Mouse (Mus musculus) left cerebral cortex, postnatal 25 days (tissue): Measurements from ENCODE around the gene Ccp110. TPM values are rescaled to one million over a fixed set of nuclear protein-coding genes. Genes with fewer than 3 reads are reported as not detected.
A peak's percentile ranks its signal among the peaks of the same experiment; 100 is the strongest.

ENCODE experiments used
- DNase-seq, 2 experiments: peaks; one replicate each; pipeline ENCODE4 v3.0.0; 2022; ENCODE audit warnings: low spot score in 2 of 2, mixed read lengths in 1 of 2
- intact Hi-C: fragments of 180-260 bp; cut with DNase I; formaldehyde crosslinking; loops from one replicate; pipeline ENCODE4 v1.15.1; 2025
- total RNA-seq, 2 experiments: library from RNA; stranded (reverse); gene quantifications; 2 replicates each; pipeline ENCODE4 v1.2.3; 2021

Ccp110 gene
- total RNA-seq, 2 experiments from 2014 or later = 44.5 to 47.7 TPM

- no peak for DNase-seq
- intact Hi-C loops = no loop called here
Measured at GRCm38 (mm10) chr7:118718066-118718465, 5.7 kb downstream of the Ccp110 start.

GRCm38 (mm10) chr7:118723927-118724326 lies 11.6 kb downstream of the Ccp110 start:
- no peak for DNase-seq
- intact Hi-C loops = no loop called here

- no peak for DNase-seq
- intact Hi-C loops = no loop called here
Measured at GRCm38 (mm10) chr7:118725459-118725858, 13.1 kb downstream of the Ccp110 start.

GRCm38 (mm10) chr7:118728846-118729587 lies 16.7 kb downstream of the Ccp110 start:
- intact Hi-C loops = no loop called here
- no peak for DNase-seq

GRCm38 (mm10) chr7:118731781-118732180 lies 19.4 kb downstream of the Ccp110 start:
- intact Hi-C loops = no loop called here
- no peak for DNase-seq

- intact Hi-C loops = no loop called here
- no peak for DNase-seq
Measured at GRCm38 (mm10) chr7:118733225-118733624, 20.9 kb downstream of the Ccp110 start.

GRCm38 (mm10) chr7:118738730-118739129 lies 26.4 kb downstream of the Ccp110 start:
- intact Hi-C loops = no loop called here
- DNase-seq = peak in 1 of 2 experiments; percentile 32

- intact Hi-C loops = no loop called here
- peak; percentile 78 to 89 for DNase-seq
Measured at GRCm38 (mm10) chr7:118739975-118740531, 27.7 kb downstream of the Ccp110 start, which contains the start of gene Vps35l. TSS of gene Vps35l (plus strand) at chr7:118740226.

- intact Hi-C loops = no loop called here
- DNase-seq = peak; percentile 95 to 98
Measured at GRCm38 (mm10) chr7:118740532-118741338, 28.4 kb downstream of the Ccp110 start.

GRCm38 (mm10) chr7:118742278-118742677 lies 29.9 kb downstream of the Ccp110 start:
- DNase-seq = no peak
- intact Hi-C loops = no loop called here

- intact Hi-C loops = no loop called here
- no peak for DNase-seq
Measured at GRCm38 (mm10) chr7:118744766-118745165, 32.4 kb downstream of the Ccp110 start.

- peak in 1 of 2 experiments; percentile 45 for DNase-seq
- intact Hi-C loops = no loop called here
Measured at GRCm38 (mm10) chr7:118747891-118748672, 35.7 kb downstream of the Ccp110 start.

- no peak for DNase-seq
- intact Hi-C loops = no loop called here
Measured at GRCm38 (mm10) chr7:118749706-118750105, 37.4 kb downstream of the Ccp110 start.

- DNase-seq = no peak
- intact Hi-C loops = no loop called here
Measured at GRCm38 (mm10) chr7:118751625-118752024, 39.3 kb downstream of the Ccp110 start.

- intact Hi-C loops = no loop called here
- no peak for DNase-seq
Measured at GRCm38 (mm10) chr7:118755756-118756155, 43.4 kb downstream of the Ccp110 start.

- intact Hi-C loops = no loop called here
- DNase-seq = no peak
Measured at GRCm38 (mm10) chr7:118756490-118757265, 44.3 kb downstream of the Ccp110 start.

GRCm38 (mm10) chr7:118758369-118758768 lies 46.0 kb downstream of the Ccp110 start:
- no peak for DNase-seq
- intact Hi-C loops = no loop called here

- intact Hi-C loops = no loop called here
- no peak for DNase-seq
Measured at GRCm38 (mm10) chr7:118759372-118759771, 47.0 kb downstream of the Ccp110 start.

GRCm38 (mm10) chr7:118763939-118764338 lies 51.6 kb downstream of the Ccp110 start:
- intact Hi-C loops = loop anchor here (10.0 kb wide), 1 partner anchor 751 kb away; the partner anchor contains the start of gene Acsm5
- DNase-seq = no peak
